ENCODE assay signal across 9 mouse cellular contexts in genomic region chr4:58985157-58985648, GRCm38 (mm10). TPM values are rescaled to one million over a fixed set of nuclear protein-coding genes. Genes with fewer than 3 reads are reported as not detected.
A peak's percentile ranks its signal among the peaks of the same experiment; 100 is the strongest.
DNase-seq lines count a peak whose midpoint lies in the region; ATAC-seq and TF ChIP-seq lines count a peak whose summit lies in the region.
"Had no signal": no experiment of that assay in that cellular context is flagged by ENCODE, and none has a peak within 500 bp of the region (broad histone marks: within the 10 kb centered on the region; RNA-seq: fewer than 3 reads in every experiment).

No protein-coding gene starts in this region.

- peak; percentile 89 for DNase-seq in MEL (ENCODE audit: low read depth, low spot score)
- peak; percentile 77 to 95 for DNase-seq in layer of hippocampus, postnatal 25 days (ENCODE audit: extremely low spot score in 1 of 2, low spot score in 1 of 2)
- peak; percentile 92 for DNase-seq in lung, postnatal 36 days
- DNase-seq in right cerebral cortex, postnatal 25 days = peak; percentile 54
- DNase-seq in urinary bladder, postnatal 25 days (ENCODE audit: low spot score) = peak; percentile 88

- peaks cover 0 to 28% of the 10 kb centered on the region in 2 experiments; a peak in 2 of 4 replicates for H3K36me3 ChIP-seq in MEL (ENCODE audit: control insufficient read depth in 1 of 2, insufficient read depth in 2 of 2, low read length in 2 of 2)
- H3K36me3 ChIP-seq in forebrain, embryonic 12.5 days (replicated peaks) = no peaks in the 10 kb centered on the region

- peak overlapping the region; percentile 48 to 89 for H3K4me3 ChIP-seq in MEL (ENCODE audit: control insufficient read depth in 1 of 2, insufficient read depth in 1 of 2, low read depth in 2 of 2, low read length in 2 of 2)
- H3K4me3 ChIP-seq in bone marrow macrophage, adult 2 months (ENCODE audit: insufficient read depth, low read length) = no peak overlapping the region
- H3K4me3 ChIP-seq in forebrain, embryonic 12.5 days (replicated peaks) = no peak overlapping the region

- H3K79me2 ChIP-seq in MEL (ENCODE audit: control insufficient read depth, insufficient read depth, low read length, poor library complexity) = no peaks in the 10 kb centered on the region; the same call in 1 of the 2 replicates

- TF ChIP-seq EP300 in MEL (IDR thresholded peaks at IDR 0.05; ENCODE audit: low read depth in 1 of 2, low read length in 2 of 2) = peak in 1 of 2 experiments; percentile 22; a peak in 1 of 4 replicates

- no peaks in the 10 kb centered on the region for H3K9me3 ChIP-seq in MEL (replicated peaks; ENCODE audit: insufficient read depth, low read length)
- H3K9me3 ChIP-seq in forebrain, embryonic 12.5 days = no peaks in the 10 kb centered on the region
- H3K9me3 ChIP-seq: limb, embryonic 15.5 days had no signal

- WGBS in forebrain, embryonic 12.5 days = 24% methylated on average over 7 of the region's 7 CpGs

- peak; percentile 82 to 97 (median 88) for TF ChIP-seq CTCF in MEL (IDR thresholded peaks at IDR 0.05 in 2 of 3, conservative IDR thresholded peaks at IDR 0.05 in 1 of 3; ENCODE audit: control insufficient read depth in 1 of 3, insufficient read depth in 1 of 3, low read depth in 2 of 3, low read length in 3 of 3, poor library complexity in 1 of 3, severe bottlenecking in 1 of 3)
- peak; percentile 54 for TF ChIP-seq CTCF in bone marrow macrophage, adult 2 months (IDR thresholded peaks at IDR 0.05; ENCODE audit: low read depth, low read length)

- H3K4me1 ChIP-seq in MEL (ENCODE audit: control insufficient read depth in 1 of 2, insufficient read depth in 2 of 2, low read length in 2 of 2) = peaks cover 16 to 25% of the 10 kb centered on the region in 2 experiments
- H3K4me1 ChIP-seq in bone marrow macrophage, adult 2 months (ENCODE audit: control insufficient read depth, insufficient read depth, low read length) = peaks cover 16% of the 10 kb centered on the region
- H3K4me1 ChIP-seq in forebrain, embryonic 12.5 days = peaks cover 10% of the 10 kb centered on the region; the same call in 1 of the 2 replicates

- TF ChIP-seq RAD21 in MEL (IDR thresholded peaks at IDR 0.05; ENCODE audit: low read depth, low read length) = peak; percentile 94

- peak overlapping the region; percentile 41 for H3K9ac ChIP-seq in MEL (ENCODE audit: control insufficient read depth, low read depth, low read length, poor library complexity, severe bottlenecking)
- H3K9ac ChIP-seq in forebrain, embryonic 12.5 days = no peak overlapping the region
- H3K9ac ChIP-seq: limb, embryonic 15.5 days had no signal

- H3K4me2 ChIP-seq in forebrain, embryonic 12.5 days = no peak overlapping the region
- H3K4me2 ChIP-seq: limb, embryonic 15.5 days had no signal

- ATAC-seq in forebrain, embryonic 12.5 days (ENCODE audit: low FRiP score) = peak; percentile 43; the same call in 1 of the 2 replicates
- peak; percentile 42 to 72; a peak in 3 of 4 replicates for ATAC-seq in hematopoietic stem cell, adult 5-6 weeks (replicated peaks in 1 of 2; ENCODE audit: insufficient read depth in 1 of 2, low FRiP score in 2 of 2, low TSS enrichment in 1 of 2, low read depth in 1 of 2, poor library complexity in 2 of 2, severe bottlenecking in 2 of 2)

- H3K27me3 ChIP-seq in MEL (ENCODE audit: control insufficient read depth in 1 of 2, insufficient read depth in 2 of 2, low read length in 2 of 2) = no peaks in the 10 kb centered on the region
- 0 out of 2 replicates have a peak, but pooled peaks cover 2% of the 10 kb centered on the region for H3K27me3 ChIP-seq in forebrain, embryonic 12.5 days
- H3K27me3 ChIP-seq: limb, embryonic 15.5 days had no signal

- H3K27ac ChIP-seq in MEL (ENCODE audit: control insufficient read depth, low read depth, low read length) = peak overlapping the region; percentile 22; the same call in 1 of the 2 replicates
- H3K27ac ChIP-seq in bone marrow macrophage, adult 2 months (ENCODE audit: insufficient read depth, low read depth, low read length) = no peak overlapping the region
- H3K27ac ChIP-seq in forebrain, embryonic 12.5 days = no peak overlapping the region
- H3K27ac ChIP-seq: limb, embryonic 15.5 days had no signal

- no peak for TF ChIP-seq POLR2A in MEL (IDR thresholded peaks at IDR 0.05; ENCODE audit: control insufficient read depth in 1 of 2, insufficient read depth in 1 of 2, low read depth in 1 of 2, low read length in 2 of 2, poor library complexity in 1 of 2)
- TF ChIP-seq POLR2A in bone marrow macrophage, adult 2 months (IDR thresholded peaks at IDR 0.05; ENCODE audit: borderline replicate concordance, low read depth, low read length) = no peak

TF ChIP-seq in MEL, 35 proteins besides CTCF, POLR2A, EP300 and RAD21:
- peak; percentile 80 for TF ChIP-seq ZC3H11A (IDR thresholded peaks at IDR 0.05; ENCODE audit: low read depth, low read length)
- peak; percentile 55; the same call in 1 of the 2 replicates for TF ChIP-seq MYC (IDR thresholded peaks at IDR 0.05; ENCODE audit: low read depth, low read length)
- peak; percentile 90 for TF ChIP-seq SMC3 (IDR thresholded peaks at IDR 0.05; ENCODE audit: low read depth, low read length)
- TF ChIP-seq SIN3A (IDR thresholded peaks at IDR 0.05; ENCODE audit: low read length) = peak; percentile 75
- no peak for TF ChIP-seq TCF12 (IDR thresholded peaks at IDR 0.05; ENCODE audit: low read depth, low read length)
- no peak for TF ChIP-seq JUND (IDR thresholded peaks at IDR 0.05; ENCODE audit: low read depth, low read length)
- TF ChIP-seq TAL1 (IDR thresholded peaks at IDR 0.05; ENCODE audit: low read length) = 0 out of 2 replicates have a peak, but pooled peaks have one; percentile 6
- TF ChIP-seq MAFK (IDR thresholded peaks at IDR 0.05; ENCODE audit: borderline replicate concordance, low read depth, low read length) = no peak
- TF ChIP-seq GATA1 (IDR thresholded peaks at IDR 0.05; ENCODE audit: low read depth, low read length) = peak; percentile 52
- TF ChIP-seq MXI1 (IDR thresholded peaks at IDR 0.05; ENCODE audit: low read depth, low read length) = peak; percentile 14; the same call in 1 of the 2 replicates
- 0 out of 2 replicates have a peak, but pooled peaks have one; percentile 24 for TF ChIP-seq TBP (IDR thresholded peaks at IDR 0.05; ENCODE audit: low read depth, low read length)
- 0 out of 2 replicates have a peak, but pooled peaks have one; percentile 35 for TF ChIP-seq HCFC1 (IDR thresholded peaks at IDR 0.05; ENCODE audit: low read depth, low read length)
- TF ChIP-seq MAX (IDR thresholded peaks at IDR 0.05; ENCODE audit: low read length) = peak; percentile 50; the same call in 1 of the 2 replicates
- TF ChIP-seq BHLHE40 (IDR thresholded peaks at IDR 0.05; ENCODE audit: borderline replicate concordance, low read depth, low read length) = no peak
- TF ChIP-seq USF1 (IDR thresholded peaks at IDR 0.05; ENCODE audit: low read depth, low read length) = peak; percentile 68

RNA-seq across cellular contexts. Expression of gene Ptgr1, which starts 1.7 kb away (rescaled TPM):
- 11.7 and 14.7 TPM in 2 replicates for total RNA-seq in MEL (2012; rRNA removed)
- polyA plus RNA-seq in MEL (2012; ENCODE audit: insufficient read depth in 1 of 2, insufficient read length in 2 of 2, low read depth in 1 of 2, low replicate concordance in 2 of 2, missing spikeins in 1 of 2) = 10 to 100 TPM in 1 of 2 experiments, not detected in 1; 20.6 TPM
- 25.2 and 27.3 TPM in 2 replicates for polyA plus RNA-seq in bone marrow macrophage, adult 2 months (2012; ENCODE audit: insufficient read depth, insufficient read length, missing spikeins)
- 10.0 and 10.5 TPM in 2 replicates for polyA plus RNA-seq in forebrain, embryonic 12.5 days (2016; fragmentation: Nextera tagmentation; extraction: Ambion mirVana)
- 2.5 and 10.8 TPM in 2 replicates for total RNA-seq in hematopoietic stem cell, adult 5-6 weeks (2017)
- total RNA-seq in layer of hippocampus, postnatal 25 days (2021) = 1 to 10 TPM; 2.9 to 3.2 TPM

RNA-seq across cellular contexts. Expression of gene Dnajc25, which starts 9.7 kb away (rescaled TPM):
- 6.2 and 6.6 TPM in 2 replicates for total RNA-seq in MEL (2012; rRNA removed)
- 10 to 100 TPM in 1 of 2 experiments, not detected in 1; 11.8 TPM for polyA plus RNA-seq in MEL (2012; ENCODE audit: insufficient read depth in 1 of 2, insufficient read length in 2 of 2, low read depth in 1 of 2, low replicate concordance in 2 of 2, missing spikeins in 1 of 2)
- 7.7 and 7.9 TPM in 2 replicates for polyA plus RNA-seq in bone marrow macrophage, adult 2 months (2012; ENCODE audit: insufficient read depth, insufficient read length, missing spikeins)
- polyA plus RNA-seq in forebrain, embryonic 12.5 days (2016; fragmentation: Nextera tagmentation; extraction: Ambion mirVana) = 5.2 and 8.5 TPM in 2 replicates
- 11.1 and 16.5 TPM in 2 replicates for total RNA-seq in hematopoietic stem cell, adult 5-6 weeks (2017)
- total RNA-seq in layer of hippocampus, postnatal 25 days (2021) = 1 to 10 TPM; 5.5 to 5.8 TPM

RNA-seq across cellular contexts. Expression of gene Gm20503, which starts 17.8 kb away (rescaled TPM):
- total RNA-seq in MEL (2012; rRNA removed) = not detected in 2 replicates
- 1 to 10 TPM in 1 of 2 experiments, not detected in 1; 3.3 TPM for polyA plus RNA-seq in MEL (2012; ENCODE audit: insufficient read depth in 1 of 2, insufficient read length in 2 of 2, low read depth in 1 of 2, low replicate concordance in 2 of 2, missing spikeins in 1 of 2)
- polyA plus RNA-seq in bone marrow macrophage, adult 2 months (2012; ENCODE audit: insufficient read depth, insufficient read length, missing spikeins) = 2.6 TPM in 1 of 2 replicates, not detected in the other
- polyA plus RNA-seq in forebrain, embryonic 12.5 days (2016; fragmentation: Nextera tagmentation; extraction: Ambion mirVana) = 6.7 and 8.2 TPM in 2 replicates
- total RNA-seq in hematopoietic stem cell, adult 5-6 weeks (2017) = not detected in 2 replicates
- total RNA-seq in layer of hippocampus, postnatal 25 days (2021) = 1 to 10 TPM in 1 of 2 experiments, under 1 TPM in 1; 0.66 to 5.9 TPM

RNA-seq across cellular contexts. Expression of gene Zkscan16, which starts 41.8 kb away (rescaled TPM):
- total RNA-seq in MEL (2012; rRNA removed) = not detected in 2 replicates
- polyA plus RNA-seq in MEL (2012; ENCODE audit: insufficient read depth in 1 of 2, insufficient read length in 2 of 2, low read depth in 1 of 2, low replicate concordance in 2 of 2, missing spikeins in 1 of 2) = not detected
- polyA plus RNA-seq in bone marrow macrophage, adult 2 months (2012; ENCODE audit: insufficient read depth, insufficient read length, missing spikeins) = not detected in 2 replicates
- 1.2 and 1.3 TPM in 2 replicates for polyA plus RNA-seq in forebrain, embryonic 12.5 days (2016; fragmentation: Nextera tagmentation; extraction: Ambion mirVana)
- not detected in 2 replicates for total RNA-seq in hematopoietic stem cell, adult 5-6 weeks (2017)
- total RNA-seq in layer of hippocampus, postnatal 25 days (2021) = 10 to 100 TPM; 40.8 to 42.0 TPM

RNA-seq across cellular contexts. Expression of gene Gng10, which starts 49.7 kb away (rescaled TPM):
- total RNA-seq in MEL (2012; rRNA removed) = 54.0 and 59.1 TPM in 2 replicates
- 10 to 100 TPM in 1 of 2 experiments, not detected in 1; 51.2 TPM for polyA plus RNA-seq in MEL (2012; ENCODE audit: insufficient read depth in 1 of 2, insufficient read length in 2 of 2, low read depth in 1 of 2, low replicate concordance in 2 of 2, missing spikeins in 1 of 2)
- 54.3 and 60.2 TPM in 2 replicates for polyA plus RNA-seq in bone marrow macrophage, adult 2 months (2012; ENCODE audit: insufficient read depth, insufficient read length, missing spikeins)
- polyA plus RNA-seq in forebrain, embryonic 12.5 days (2016; fragmentation: Nextera tagmentation; extraction: Ambion mirVana) = 110 and 111 TPM in 2 replicates
- 82.1 and 96.4 TPM in 2 replicates for total RNA-seq in hematopoietic stem cell, adult 5-6 weeks (2017)
- total RNA-seq in layer of hippocampus, postnatal 25 days (2021) = 100 to 1,000 TPM in 1 of 2 experiments, 10 to 100 TPM in 1; 91.5 to 100 TPM

Comparison
In these comparisons a context has a peak if more than half of its experiments do, and no peak if none do; other contexts are left out.
1. H3K4me3 ChIP-seq: peak in MEL (2 of 2); none in bone marrow macrophage, adult 2 months (single experiment) and forebrain, embryonic 12.5 days (single experiment).
2. Peak in every context shown above with its lines, with median percentiles within 50 percentile points of each other: DNase-seq.